Mouse (Mus musculus) midbrain, postnatal 0 days (tissue): Measurements from ENCODE around the gene Bco1. TPM values are rescaled to one million over a fixed set of nuclear protein-coding genes. Genes with fewer than 3 reads are reported as not detected.

Experiments used
- ATAC-seq: fragments of 200-750 bp; cut with Nextera tagmentation; 2 replicates; pipeline ENCODE4 v1.8.0; 2017; ENCODE audit warnings: moderate number of reproducible peaks, mild to moderate bottlenecking, moderate TSS enrichment, moderate library complexity; ENCODE audit not compliant: low FRiP score
- DNase-seq: peaks from one replicate; pipeline ENCODE4 v3.0.0-alpha.2; 2015; ENCODE audit warnings: low spot score
- H3K27ac ChIP-seq: fragments of 300-500 bp; sonication (generic); 2 replicates; pipeline ENCODE4 v1.5.1; 2014; ENCODE audit warnings: low read depth, mild to moderate bottlenecking, low read length, mixed read lengths
- H3K27me3 ChIP-seq: fragments of 300-500 bp; sonication (generic); 2 replicates; pipeline ENCODE4 v1.6.1; 2014; ENCODE audit warnings: low read length, control low read depth, mixed read lengths; ENCODE audit not compliant: insufficient read depth
- H3K36me3 ChIP-seq: fragments of 300-500 bp; sonication (generic); 2 replicates; pipeline ENCODE4 v1.6.1; 2014; ENCODE audit warnings: low read length, control low read depth, mixed read lengths; ENCODE audit not compliant: insufficient read depth
- H3K4me1 ChIP-seq: fragments of 300-500 bp; sonication (generic); 2 replicates; pipeline ENCODE4 v1.6.1; 2014; ENCODE audit warnings: mild to moderate bottlenecking, control low read depth, antibody characterized with exemption, low read length, mixed read lengths; ENCODE audit not compliant: insufficient read depth
- H3K4me2 ChIP-seq: fragments of 300-500 bp; sonication (generic); 2 replicates; pipeline ENCODE4 v1.6.1; 2014; ENCODE audit warnings: low read depth, mild to moderate bottlenecking, low read length, mixed read lengths; ENCODE audit not compliant: poor library complexity, severe bottlenecking
- H3K4me3 ChIP-seq: fragments of 300-500 bp; sonication (generic); 2 replicates; pipeline ENCODE4 v1.5.1; 2014; ENCODE audit warnings: low read depth, mild to moderate bottlenecking, low read length, moderate library complexity
- H3K9ac ChIP-seq: fragments of 300-500 bp; sonication (generic); replicated peaks from 2 replicates; pipeline ENCODE4 v1.6.1; 2014; ENCODE audit warnings: mild to moderate bottlenecking, low read length, moderate library complexity, mixed read lengths; ENCODE audit not compliant: poor library complexity, severe bottlenecking
- H3K9me3 ChIP-seq: fragments of 300-500 bp; sonication (generic); 2 replicates; pipeline ENCODE4 v1.6.1; 2016; ENCODE audit warnings: low read length, control low read depth
- CTCF ChIP-seq: IDR thresholded peaks from 2 replicates; pipeline ENCODE4 v1.5.1; 2016; ENCODE audit warnings: antibody characterized with exemption, mild to moderate bottlenecking
- WGBS: fragments of 180-500 bp; shearing (Covaris S2); extraction: QIAGEN DNeasy Blood & Tissue Kit; methylation state at CpG from one replicate; pipeline ENCODE4 v1.1.7; 2014; 5-methylcytosine and 5-hydroxymethylcytosine counted together
- polyA plus RNA-seq: library from polyadenylated mRNA; unstranded; fragments of >200 nt; fragmentation: Nextera tagmentation; extraction: Ambion mirVana; gene quantifications from 2 replicates; pipeline ENCODE4 v1.2.1, GENCODE M21; 2015
- total RNA-seq: library from RNA; depleted of rRNA; stranded (reverse); fragments of >200 nt; gene quantifications from 2 replicates; pipeline ENCODE4 v1.2.3, GENCODE M21; 2014

Bco1 gene
- total and polyA plus RNA-seq, 2 experiments from 2014 or later, result 0.27 to 0.52 TPM

GRCm38 (mm10) chr8:117171826-117172225 lies 76.2 kb downstream of the Bco1 start:
- H3K9me3 ChIP-seq, result no peaks in the 10 kb centered on the region
- no peaks in the 10 kb centered on the region for H3K36me3 ChIP-seq
- TF ChIP-seq CTCF, result no peak
- ATAC-seq (no peak), DNase-seq (no peak)
- H3K9ac ChIP-seq, result no peak overlapping the region
- H3K4me1 ChIP-seq, result no peaks in the 10 kb centered on the region
- 88% methylated on average over 3 of the region's 3 CpGs for WGBS
- no peak overlapping the region for H3K4me3 ChIP-seq
- no peak overlapping the region for H3K27ac ChIP-seq
- H3K27me3 ChIP-seq, result no peaks in the 10 kb centered on the region
- H3K4me2 ChIP-seq, result no peak overlapping the region

DNA sequence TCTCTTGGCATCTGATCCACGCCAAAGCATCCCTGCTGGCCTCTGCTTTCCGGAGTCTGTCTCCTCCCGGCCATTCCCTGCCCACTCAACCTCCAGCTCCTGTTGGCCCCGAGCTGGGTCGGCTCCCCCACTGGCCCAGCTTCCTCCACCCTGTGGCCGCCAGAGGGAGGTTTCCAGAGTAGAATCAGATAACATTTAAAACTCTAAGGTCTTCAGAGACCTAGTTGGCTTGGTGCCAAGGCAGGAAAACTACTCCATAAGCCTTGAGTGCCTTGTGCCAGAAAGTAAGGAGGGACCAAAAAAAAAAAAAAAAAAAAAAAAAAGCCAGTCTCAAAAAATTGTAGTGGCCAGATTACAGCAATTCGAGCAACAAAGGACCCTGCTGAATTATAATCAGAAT lies 77.2 kb downstream of the Bco1 start:
- H3K4me1 ChIP-seq, result no peaks in the 10 kb centered on the region
- H3K4me2 ChIP-seq, result no peak overlapping the region
- H3K4me3 ChIP-seq, result no peak overlapping the region
- WGBS, result 41% methylated on average over 7 of the region's 7 CpGs
- H3K27ac ChIP-seq, result no peak overlapping the region
- no peak overlapping the region for H3K9ac ChIP-seq
- no peaks in the 10 kb centered on the region for H3K27me3 ChIP-seq
- no peak for ATAC-seq
- peak; percentile 34 for TF ChIP-seq CTCF
- DNase-seq, result peak; percentile 57
- no peaks in the 10 kb centered on the region for H3K36me3 ChIP-seq
- H3K9me3 ChIP-seq, result no peaks in the 10 kb centered on the region

GRCm38 (mm10) chr8:117173690-117174089 lies 78.0 kb downstream of the Bco1 start:
- no peaks in the 10 kb centered on the region for H3K36me3 ChIP-seq
- no peak overlapping the region for H3K9ac ChIP-seq

GRCm38 (mm10) chr8:117174536-117174935 lies 78.9 kb downstream of the Bco1 start:
- DNase-seq (no peak), ATAC-seq (no peak)
- Histone ChIP-seq H3K4me2 (no peak overlapping the region), H3K9ac (no peak overlapping the region), H3K9me3 (no peaks in the 10 kb centered on the region), H3K36me3 (no peaks in the 10 kb centered on the region), H3K27ac (no peak overlapping the region), H3K27me3 (no peaks in the 10 kb centered on the region), H3K4me3 (no peak overlapping the region), H3K4me1 (no peaks in the 10 kb centered on the region)
- 87% methylated on average over 5 of the region's 5 CpGs for WGBS
- TF ChIP-seq CTCF, result no peak

More at GRCm38 (mm10) chr8:117173690-117174089, 78.0 kb downstream of the Bco1 start:
- ATAC-seq (no peak), DNase-seq (no peak)
- no peak overlapping the region for H3K4me3 ChIP-seq
- no peaks in the 10 kb centered on the region for H3K4me1 ChIP-seq
- no peak for TF ChIP-seq CTCF
- no peaks in the 10 kb centered on the region for H3K9me3 ChIP-seq
- H3K4me2 ChIP-seq, result no peak overlapping the region
- 85% methylated on average over 3 of the region's 3 CpGs for WGBS
- H3K27ac ChIP-seq, result no peak overlapping the region
- H3K27me3 ChIP-seq, result no peaks in the 10 kb centered on the region

GRCm38 (mm10) chr8:117176308-117176707 lies 80.7 kb downstream of the Bco1 start:
- H3K27me3 ChIP-seq, result no peaks in the 10 kb centered on the region
- DNase-seq (no peak), ATAC-seq (no peak)
- no peak for TF ChIP-seq CTCF
- no peak overlapping the region for H3K4me2 ChIP-seq
- H3K27ac ChIP-seq, result no peak overlapping the region
- H3K9ac ChIP-seq, result no peak overlapping the region
- no peaks in the 10 kb centered on the region for H3K4me1 ChIP-seq
- H3K4me3 ChIP-seq, result no peak overlapping the region
- H3K36me3 ChIP-seq, result no peaks in the 10 kb centered on the region
- 85% methylated on average over 5 of the region's 5 CpGs for WGBS
- no peaks in the 10 kb centered on the region for H3K9me3 ChIP-seq

GRCm38 (mm10) chr8:117177236-117177635 lies 81.6 kb downstream of the Bco1 start:
- ATAC-seq, result no peak
- Histone ChIP-seq H3K36me3 (no peaks in the 10 kb centered on the region), H3K4me1 (no peaks in the 10 kb centered on the region), H3K27me3 (no peaks in the 10 kb centered on the region), H3K4me2 (no peak overlapping the region), H3K9ac (no peak overlapping the region), H3K9me3 (no peaks in the 10 kb centered on the region), H3K4me3 (no peak overlapping the region), H3K27ac (no peak overlapping the region)
- no peak for DNase-seq
- 90% methylated on average over 7 of the region's 7 CpGs for WGBS
- no peak for TF ChIP-seq CTCF

- Histone ChIP-seq H3K9ac (no peak overlapping the region), H3K27ac (no peak overlapping the region), H3K36me3 (no peaks in the 10 kb centered on the region), H3K4me1 (no peaks in the 10 kb centered on the region), H3K4me2 (no peak overlapping the region), H3K9me3 (no peaks in the 10 kb centered on the region), H3K4me3 (no peak overlapping the region), H3K27me3 (no peaks in the 10 kb centered on the region)
- TF ChIP-seq CTCF, result peak; percentile 23
- 90% methylated on average over 2 of the region's 2 CpGs for WGBS
- ATAC-seq (no peak), DNase-seq (no peak)
Measured at GRCm38 (mm10) chr8:117178039-117178438, 82.4 kb downstream of the Bco1 start.
